Mouse (Mus musculus) neural tube, embryonic 13.5 days (tissue): ENCODE measurements around the gene Lcn2. TPM values are rescaled to one million over a fixed set of nuclear protein-coding genes. Genes with fewer than 3 reads are reported as not detected.

Source experiments
- ATAC-seq: fragments of 200-750 bp; cut with Nextera tagmentation; 2 replicates; pipeline ENCODE4 v1.8.0; 2017; ENCODE audit warnings: low read depth, mild to moderate bottlenecking, moderate TSS enrichment, moderate library complexity
- H3K27ac ChIP-seq: fragments of 300-500 bp; sonication (generic); replicated peaks from 2 replicates; pipeline ENCODE4 v1.5.1; 2015; ENCODE audit warnings: moderate library complexity, mild to moderate bottlenecking, inconsistent platforms
- H3K27me3 ChIP-seq: fragments of 300-500 bp; sonication (generic); 2 replicates; pipeline ENCODE4 v1.6.1; 2015; ENCODE audit warnings: mild to moderate bottlenecking, inconsistent platforms
- H3K36me3 ChIP-seq: fragments of 300-500 bp; sonication (generic); 2 replicates; pipeline ENCODE4 v1.6.1; 2015; ENCODE audit warnings: mild to moderate bottlenecking, inconsistent platforms
- H3K4me1 ChIP-seq: fragments of 300-500 bp; sonication (generic); replicated peaks from 2 replicates; pipeline ENCODE4 v1.6.1; 2015; ENCODE audit warnings: inconsistent platforms
- H3K4me2 ChIP-seq: fragments of 300-500 bp; sonication (generic); 2 replicates; pipeline ENCODE4 v1.6.1; 2015; ENCODE audit warnings: inconsistent platforms, mild to moderate bottlenecking, moderate library complexity
- H3K4me3 ChIP-seq: fragments of 300-500 bp; sonication (generic); 2 replicates; pipeline ENCODE4 v1.5.1; 2015; ENCODE audit warnings: mild to moderate bottlenecking, inconsistent platforms
- H3K9ac ChIP-seq: fragments of 300-500 bp; sonication (generic); 2 replicates; pipeline ENCODE4 v1.6.1; 2015; ENCODE audit warnings: moderate library complexity, mild to moderate bottlenecking, inconsistent platforms
- H3K9me3 ChIP-seq: fragments of 300-500 bp; sonication (generic); 2 replicates; pipeline ENCODE4 v1.6.1; 2016; ENCODE audit warnings: inconsistent platforms
- WGBS: fragments of 180-500 bp; shearing (Covaris S2); methylation state at CpG from one replicate; pipeline ENCODE4 v1.1.7; 2015; 5-methylcytosine and 5-hydroxymethylcytosine counted together
- polyA plus RNA-seq: library from polyadenylated mRNA; unstranded; fragments of >200 nt; fragmentation: Nextera tagmentation; extraction: Ambion mirVana; gene quantifications from 2 replicates; pipeline ENCODE4 v1.2.1, GENCODE M21; 2015

The Lcn2 gene
- polyA plus RNA-seq, 1 experiment from 2014 or later, result 1.4 TPM

DNA sequence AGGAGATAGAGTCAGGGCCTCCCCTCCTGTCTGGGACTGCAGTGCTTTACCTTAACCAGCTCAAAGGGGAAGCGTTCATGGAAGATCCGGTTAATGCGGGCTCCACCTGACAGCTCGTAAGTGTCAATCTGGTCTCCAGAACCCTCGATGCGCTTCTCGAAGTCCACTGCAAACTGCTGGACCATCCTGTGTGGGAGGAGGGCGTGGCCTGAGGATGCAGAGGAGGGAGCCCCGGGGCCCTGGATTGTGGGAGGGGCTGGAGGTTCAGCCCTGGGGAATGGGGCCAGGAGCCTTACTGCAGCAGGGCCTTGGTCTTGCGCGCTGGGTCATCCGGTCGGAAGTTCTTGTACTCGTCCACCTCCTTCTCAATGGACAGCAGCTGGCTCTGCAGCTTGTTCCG, 52.2 kb downstream of the Lcn2 start:
- WGBS, result 48% methylated on average over 15 of the region's 15 CpGs
- ATAC-seq, result no peak
- H3K36me3 ChIP-seq, result peaks cover 88% of the 10 kb centered on the region
- H3K27me3 ChIP-seq, result peaks cover 8% of the 10 kb centered on the region; the same call in 1 of the 2 replicates
- H3K4me2 ChIP-seq, result no peak overlapping the region
- no peaks in the 10 kb centered on the region for H3K4me1 ChIP-seq
- H3K4me3 ChIP-seq, result no peak overlapping the region
- no peak overlapping the region for H3K27ac ChIP-seq
- no peaks in the 10 kb centered on the region for H3K9me3 ChIP-seq
- no peak overlapping the region for H3K9ac ChIP-seq

Other genes starting within 250 kb of the Lcn2 start
- 61.6 and 69.8 TPM in 2 replicates for gene Prrc2b, start 237.2 kb downstream of the Lcn2 start, polyA plus RNA-seq
- gene Pomt1, start 151.7 kb downstream of the Lcn2 start, polyA plus RNA-seq, result 25.8 and 25.9 TPM in 2 replicates
- 68.3 and 75.5 TPM in 2 replicates for gene Uck1, start 128.1 kb downstream of the Lcn2 start, polyA plus RNA-seq
- gene Golga2, start 100.9 kb downstream of the Lcn2 start, polyA plus RNA-seq, result 27.8 and 30.0 TPM in 2 replicates
- gene Swi5, start 100.2 kb downstream of the Lcn2 start, polyA plus RNA-seq, result 432 and 483 TPM in 2 replicates
- gene Ciz1, start 35.9 kb downstream of the Lcn2 start, polyA plus RNA-seq, result 49.9 and 51.1 TPM in 2 replicates
- 44.3 and 47.0 TPM in 2 replicates for gene Dnm1, start 34.9 kb downstream of the Lcn2 start, polyA plus RNA-seq
- 101 and 135 TPM in 2 replicates for gene 1110008P14Rik, start 6.3 kb downstream of the Lcn2 start, polyA plus RNA-seq
- 44.3 and 46.0 TPM in 2 replicates for gene Ptges2, start 7.6 kb upstream of the Lcn2 start, polyA plus RNA-seq
- gene Naif1, start 62.2 kb upstream of the Lcn2 start, polyA plus RNA-seq, result 5.1 and 5.6 TPM in 2 replicates
- gene Slc25a25, start 63.2 kb upstream of the Lcn2 start, polyA plus RNA-seq, result 49.8 and 49.9 TPM in 2 replicates
- 7.9 and 9.1 TPM in 2 replicates for gene Fam102a, start 147.1 kb upstream of the Lcn2 start, polyA plus RNA-seq
- gene Dpm2, start 182.6 kb upstream of the Lcn2 start, polyA plus RNA-seq, result 128 and 143 TPM in 2 replicates
- 9.2 and 9.4 TPM in 2 replicates for gene Pip5kl1, start 186.5 kb upstream of the Lcn2 start, polyA plus RNA-seq
- 0.50 and 0.71 TPM in 2 replicates for gene 9430097D07Rik, start 187.4 kb upstream of the Lcn2 start, polyA plus RNA-seq
- gene St6galnac4, start 198.8 kb upstream of the Lcn2 start, polyA plus RNA-seq, result 25.3 and 25.9 TPM in 2 replicates
- 9.4 and 11.0 TPM in 2 replicates for gene St6galnac6, start 211.5 kb upstream of the Lcn2 start, polyA plus RNA-seq
- 74.2 and 75.4 TPM in 2 replicates for gene Ak1, start 233.5 kb upstream of the Lcn2 start, polyA plus RNA-seq